Mouse (Mus musculus): ENCODE measurements at regions not wholly inside any gene's neighbourhood (a gene's known extent, or its start where the extent isn't known, plus 50 kb on each side); places are given as distances from the start of the nearest gene placed in this dataset.

DNA sequence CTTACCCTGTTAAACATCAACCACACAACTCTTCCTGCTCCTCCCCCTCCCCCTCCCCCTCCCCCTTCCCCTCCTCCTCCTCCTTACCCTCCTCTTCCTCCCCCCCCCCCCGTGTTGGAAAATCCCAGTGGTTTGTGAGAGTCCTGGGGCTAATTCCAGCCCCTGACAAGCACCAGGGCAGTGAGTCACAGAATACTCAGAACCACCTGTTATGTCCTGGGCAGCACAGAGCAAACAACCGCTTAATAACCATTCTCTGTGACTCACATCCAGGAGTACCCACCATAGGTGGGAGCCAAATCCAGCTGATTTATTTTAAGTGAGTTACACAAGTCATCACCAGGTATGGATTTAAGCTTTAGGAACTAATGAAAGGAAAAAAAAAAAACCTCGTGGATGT lies 166.2 kb downstream of the Ccser2 start:
- TF ChIP-seq CTCF (IDR thresholded peaks at IDR 0.05) (no peak), EP300 (IDR thresholded peaks at IDR 0.05) (no peak)

All from lung, postnatal 0 days (tissue).